Mouse (Mus musculus) megakaryocyte, embryonic 14.5 days (primary cell): ENCODE measurements around the gene Saxo1.

Experiments
- FLI1 ChIP-seq: IDR thresholded peaks from 2 replicates; pipeline ENCODE4 v1.6.1; 2012; ENCODE audit warnings: low read length, inconsistent platforms, mixed read lengths
- GATA1 ChIP-seq: IDR thresholded peaks from 3 replicates; pipeline ENCODE4 v1.6.1; 2012; ENCODE audit warnings: mixed read lengths, low read length, inconsistent platforms, borderline replicate concordance

- TF ChIP-seq GATA1, result no peak
- TF ChIP-seq FLI1, result no peak
Observed at GRCm38 (mm10) chr4:86519953-86520352, 38.2 kb downstream of the Saxo1 start.
